Mouse (Mus musculus): ENCODE results near the gene Aldh1l1. TPM values are rescaled to one million over a fixed set of nuclear protein-coding genes. Genes with fewer than 3 reads are reported as not detected.

Aldh1l1 gene
- polyA plus RNA-seq, 1 experiment: 4.0 TPM

- no peaks in the 10 kb centered on the region for H3K4me1 ChIP-seq (ENCODE audit: control insufficient read depth, insufficient read depth, low read length)
- TF ChIP-seq POLR2A (IDR thresholded peaks at IDR 0.05; ENCODE audit: low read depth, low read length) (no peak), CTCF (IDR thresholded peaks at IDR 0.05; ENCODE audit: borderline replicate concordance, insufficient read depth, low read length) (no peak)
- H3K4me3 ChIP-seq (ENCODE audit: insufficient read depth, low read length): peak overlapping the region; percentile 56
- H3K27ac ChIP-seq (ENCODE audit: insufficient read depth, low read length): peak overlapping the region; percentile 32; the same call in 1 of the 2 replicates
These were observed 119.1 kb downstream of the Aldh1l1 start for GRCm38 (mm10) chr6:90605298-90605665.

GRCm38 (mm10) chr6:90606538-90606937 is 120.3 kb downstream of the Aldh1l1 start:
- Histone ChIP-seq H3K4me3 (ENCODE audit: insufficient read depth, low read length) (no peak overlapping the region), H3K4me1 (ENCODE audit: control insufficient read depth, insufficient read depth, low read length) (no peaks in the 10 kb centered on the region)
- no peak for TF ChIP-seq POLR2A (IDR thresholded peaks at IDR 0.05; ENCODE audit: low read depth, low read length)
- peak; percentile 77 for TF ChIP-seq CTCF (IDR thresholded peaks at IDR 0.05; ENCODE audit: borderline replicate concordance, insufficient read depth, low read length)

GRCm38 (mm10) chr6:90607196-90607595 is 121.0 kb downstream of the Aldh1l1 start:
- TF ChIP-seq POLR2A (IDR thresholded peaks at IDR 0.05; ENCODE audit: low read depth, low read length) (no peak), CTCF (IDR thresholded peaks at IDR 0.05; ENCODE audit: borderline replicate concordance, insufficient read depth, low read length) (peak; percentile 74; the same call in 1 of the 2 replicates)
- Histone ChIP-seq H3K4me3 (ENCODE audit: insufficient read depth, low read length) (no peak overlapping the region), H3K27ac (ENCODE audit: insufficient read depth, low read length) (no peak overlapping the region), H3K4me1 (ENCODE audit: control insufficient read depth, insufficient read depth, low read length) (no peaks in the 10 kb centered on the region)

More at GRCm38 (mm10) chr6:90606538-90606937, 120.3 kb downstream of the Aldh1l1 start:
- no peak overlapping the region for H3K27ac ChIP-seq (ENCODE audit: insufficient read depth, low read length)

- Histone ChIP-seq H3K4me1 (ENCODE audit: control insufficient read depth, insufficient read depth, low read length) (no peaks in the 10 kb centered on the region), H3K27ac (ENCODE audit: insufficient read depth, low read length) (no peak overlapping the region), H3K4me3 (ENCODE audit: insufficient read depth, low read length) (no peak overlapping the region)
- TF ChIP-seq CTCF (IDR thresholded peaks at IDR 0.05; ENCODE audit: borderline replicate concordance, insufficient read depth, low read length): peak; percentile 24; the same call in 1 of the 2 replicates
- TF ChIP-seq POLR2A (IDR thresholded peaks at IDR 0.05; ENCODE audit: low read depth, low read length): no peak
These were observed 122.0 kb downstream of the Aldh1l1 start for GRCm38 (mm10) chr6:90608186-90608585.

GRCm38 (mm10) chr6:90610248-90610647 is 124.0 kb downstream of the Aldh1l1 start:
- Histone ChIP-seq H3K4me3 (ENCODE audit: insufficient read depth, low read length) (no peak overlapping the region), H3K27ac (ENCODE audit: insufficient read depth, low read length) (no peak overlapping the region), H3K4me1 (ENCODE audit: control insufficient read depth, insufficient read depth, low read length) (no peaks in the 10 kb centered on the region)
- TF ChIP-seq POLR2A (IDR thresholded peaks at IDR 0.05; ENCODE audit: low read depth, low read length) (no peak), CTCF (IDR thresholded peaks at IDR 0.05; ENCODE audit: borderline replicate concordance, insufficient read depth, low read length) (no peak)

- no peak overlapping the region for H3K4me3 ChIP-seq (ENCODE audit: insufficient read depth, low read length)
- H3K4me1 ChIP-seq (ENCODE audit: control insufficient read depth, insufficient read depth, low read length): no peaks in the 10 kb centered on the region
- no peak overlapping the region for H3K27ac ChIP-seq (ENCODE audit: insufficient read depth, low read length)
- TF ChIP-seq POLR2A (IDR thresholded peaks at IDR 0.05; ENCODE audit: low read depth, low read length): no peak
- TF ChIP-seq CTCF (IDR thresholded peaks at IDR 0.05; ENCODE audit: borderline replicate concordance, insufficient read depth, low read length): no peak
These were observed 127.0 kb downstream of the Aldh1l1 start for GRCm38 (mm10) chr6:90613277-90613676.

- no peak for TF ChIP-seq POLR2A (IDR thresholded peaks at IDR 0.05; ENCODE audit: low read depth, low read length)
- TF ChIP-seq CTCF (IDR thresholded peaks at IDR 0.05; ENCODE audit: borderline replicate concordance, insufficient read depth, low read length): no peak
- H3K4me3 ChIP-seq (ENCODE audit: insufficient read depth, low read length): no peak overlapping the region
- H3K4me1 ChIP-seq (ENCODE audit: control insufficient read depth, insufficient read depth, low read length): no peaks in the 10 kb centered on the region
- no peak overlapping the region for H3K27ac ChIP-seq (ENCODE audit: insufficient read depth, low read length)
These were observed 129.1 kb downstream of the Aldh1l1 start for GRCm38 (mm10) chr6:90615362-90615761.

- no peak overlapping the region for H3K4me3 ChIP-seq (ENCODE audit: insufficient read depth, low read length)
- H3K4me1 ChIP-seq (ENCODE audit: control insufficient read depth, insufficient read depth, low read length): no peaks in the 10 kb centered on the region
- TF ChIP-seq POLR2A (IDR thresholded peaks at IDR 0.05; ENCODE audit: low read depth, low read length): no peak
- TF ChIP-seq CTCF (IDR thresholded peaks at IDR 0.05; ENCODE audit: borderline replicate concordance, insufficient read depth, low read length): no peak
- H3K27ac ChIP-seq (ENCODE audit: insufficient read depth, low read length): no peak overlapping the region
These were observed 129.8 kb downstream of the Aldh1l1 start for GRCm38 (mm10) chr6:90615991-90616390.

- H3K4me3 ChIP-seq (ENCODE audit: insufficient read depth, low read length): no peak overlapping the region
These were observed 130.3 kb downstream of the Aldh1l1 start for GRCm38 (mm10) chr6:90616481-90616880.

GRCm38 (mm10) chr6:90618274-90618673 is 132.0 kb downstream of the Aldh1l1 start:
- Histone ChIP-seq H3K4me3 (ENCODE audit: insufficient read depth, low read length) (no peak overlapping the region), H3K4me1 (ENCODE audit: control insufficient read depth, insufficient read depth, low read length) (no peaks in the 10 kb centered on the region), H3K27ac (ENCODE audit: insufficient read depth, low read length) (no peak overlapping the region)
- TF ChIP-seq POLR2A (IDR thresholded peaks at IDR 0.05; ENCODE audit: low read depth, low read length): no peak
- TF ChIP-seq CTCF (IDR thresholded peaks at IDR 0.05; ENCODE audit: borderline replicate concordance, insufficient read depth, low read length): no peak

More at GRCm38 (mm10) chr6:90616481-90616880, 130.3 kb downstream of the Aldh1l1 start:
- TF ChIP-seq CTCF (IDR thresholded peaks at IDR 0.05; ENCODE audit: borderline replicate concordance, insufficient read depth, low read length) (no peak), POLR2A (IDR thresholded peaks at IDR 0.05; ENCODE audit: low read depth, low read length) (no peak)
- Histone ChIP-seq H3K4me1 (ENCODE audit: control insufficient read depth, insufficient read depth, low read length) (no peaks in the 10 kb centered on the region), H3K27ac (ENCODE audit: insufficient read depth, low read length) (no peak overlapping the region)
